Mouse (Mus musculus) bone marrow macrophage, adult 2 months (primary cell): ENCODE data around the gene Trp53.

Experiments
- CTCF ChIP-seq: IDR thresholded peaks from 2 replicates; pipeline ENCODE4 v1.5.1; 2012; ENCODE audit warnings: low read depth, mild to moderate bottlenecking, low read length, moderate library complexity
- POLR2A ChIP-seq: IDR thresholded peaks from 2 replicates; pipeline ENCODE4 v1.6.1; 2012; ENCODE audit warnings: mild to moderate bottlenecking, low read depth, low read length, borderline replicate concordance

DNA sequence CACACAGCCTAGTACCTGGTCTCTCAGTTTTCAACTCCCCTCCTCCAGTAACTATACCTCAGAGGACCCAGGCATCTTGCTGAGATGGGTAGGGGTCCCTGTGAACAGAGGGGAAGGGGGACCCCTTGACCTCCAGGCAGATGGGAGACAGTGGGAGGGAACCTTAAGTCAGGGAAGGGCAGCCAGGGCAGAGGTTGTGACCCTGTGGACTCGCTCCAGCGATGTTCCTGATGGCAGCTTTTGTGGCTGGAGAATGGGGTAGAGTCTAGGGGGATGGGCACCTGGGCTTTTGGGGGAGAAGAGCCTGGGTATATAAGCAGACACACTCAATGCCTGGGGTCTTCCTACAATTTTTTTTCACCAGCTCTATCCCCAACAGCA, 26.8 kb upstream of the Trp53 start:
- no peak for TF ChIP-seq POLR2A
- TF ChIP-seq CTCF = no peak
